Mouse (Mus musculus) adipocyte (in vitro differentiated cells): ENCODE measurements around the gene Oscar.
"Not testable (repeated sequence)": the region's sequence is repeated elsewhere in the genome, so short reads cannot be mapped to it uniquely, and the experiment has no call there.

Experiments used
- DNase-seq: peaks from one replicate; pipeline ENCODE4 v3.0.0-alpha.2; 2016; ENCODE audit warnings: low spot score

The Oscar gene

DNA sequence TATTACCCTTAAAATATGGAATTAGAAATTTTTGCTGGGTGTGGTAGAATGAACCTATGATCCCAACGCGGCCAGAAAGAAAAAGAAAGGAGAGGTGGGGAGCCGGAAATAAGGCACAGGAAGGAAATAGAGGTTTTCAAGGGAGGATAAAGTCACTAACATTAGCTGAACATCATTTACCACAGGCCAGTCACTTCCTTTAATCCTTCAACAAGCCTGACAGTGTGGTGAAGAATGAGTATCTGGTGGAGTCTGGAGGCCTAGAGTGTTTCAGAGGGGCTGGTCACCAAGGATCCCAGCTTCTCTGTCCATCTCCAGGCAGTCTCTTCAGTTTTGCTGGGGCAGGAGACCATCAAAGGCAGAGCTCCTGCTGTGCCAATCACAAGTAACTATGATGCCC is 5.5 kb downstream of the Oscar start:
- DNase-seq = no peak

DNA sequence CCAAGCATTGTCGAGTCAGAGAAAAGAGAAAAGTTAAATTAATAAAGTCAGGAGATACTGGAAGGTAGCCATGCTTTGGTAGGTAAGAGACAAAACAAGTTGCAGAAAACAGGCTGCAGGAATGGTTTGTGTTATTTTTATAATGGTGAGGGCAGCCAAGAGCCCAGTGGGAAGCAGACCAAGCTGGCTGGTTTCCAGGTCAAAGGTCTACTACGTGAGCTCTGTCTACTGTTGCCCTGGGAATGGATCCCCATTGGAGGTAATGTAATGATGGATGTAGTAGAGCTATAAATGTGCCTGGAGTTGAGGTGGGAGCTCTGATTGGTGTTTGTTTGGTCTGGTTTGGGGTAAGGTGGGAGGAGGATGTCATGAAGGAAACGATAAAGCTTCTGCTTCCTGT is 6.9 kb downstream of the Oscar start:
- peak; percentile 80 for DNase-seq

DNA sequence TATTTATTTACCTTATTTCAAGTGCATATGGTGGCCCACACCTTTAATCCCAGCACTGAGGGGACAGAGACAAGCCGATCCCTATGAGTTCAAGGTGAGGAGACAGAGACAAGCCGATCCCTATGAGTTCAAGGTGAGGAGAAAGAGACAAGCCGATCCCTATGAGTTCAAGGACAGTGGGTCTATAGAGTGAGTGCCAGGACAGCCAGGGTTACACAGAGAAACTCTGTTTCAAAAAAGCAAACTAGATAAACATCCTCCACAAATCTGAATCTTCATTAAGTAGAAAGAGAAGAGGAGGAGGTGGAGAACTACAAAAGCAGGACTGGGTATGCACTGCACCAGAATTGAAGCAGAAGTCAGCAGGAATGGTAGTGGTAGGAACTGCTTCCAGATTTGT is 7.3 kb downstream of the Oscar start:
- DNase-seq = no peak

DNA sequence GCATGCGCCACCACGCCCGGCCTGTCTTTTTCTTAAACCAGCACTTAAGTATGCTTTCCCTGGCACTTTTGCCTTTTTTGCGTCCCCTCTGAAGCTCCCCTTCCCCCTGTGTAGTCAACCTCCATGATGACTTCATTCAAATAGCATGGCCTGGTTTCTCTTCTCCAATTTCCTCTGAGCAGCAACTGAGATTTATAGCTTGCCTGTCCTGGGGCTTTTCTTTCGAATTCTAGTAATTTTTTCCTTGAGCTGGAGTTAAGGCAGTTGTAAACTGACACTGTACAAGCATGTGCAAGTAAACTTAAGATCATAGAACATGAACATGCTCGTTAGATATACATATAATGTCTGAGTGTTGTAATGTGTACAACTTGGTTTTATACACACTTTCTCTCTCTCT is 8.6 kb downstream of the Oscar start:
- no peak for DNase-seq

DNA sequence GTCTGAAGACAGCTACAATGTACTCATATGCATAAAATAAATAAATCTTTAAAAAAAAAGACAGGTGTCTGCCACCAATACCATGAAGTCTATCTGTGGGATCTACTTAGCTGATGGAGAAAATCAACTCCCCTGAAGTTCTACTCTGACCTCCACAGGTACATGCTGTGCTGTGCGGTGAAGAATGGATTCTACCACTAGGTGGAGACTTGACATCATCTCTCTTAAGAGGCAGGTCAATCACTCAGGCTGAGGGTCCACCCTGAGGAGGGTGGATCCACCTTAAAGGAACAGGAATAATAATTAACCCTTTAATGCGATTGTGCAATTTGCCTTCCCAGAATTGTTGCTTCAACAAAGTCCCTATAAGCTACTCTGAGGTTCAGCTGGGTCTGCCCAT is 9.2 kb downstream of the Oscar start:
- DNase-seq = peak; percentile 39

DNA sequence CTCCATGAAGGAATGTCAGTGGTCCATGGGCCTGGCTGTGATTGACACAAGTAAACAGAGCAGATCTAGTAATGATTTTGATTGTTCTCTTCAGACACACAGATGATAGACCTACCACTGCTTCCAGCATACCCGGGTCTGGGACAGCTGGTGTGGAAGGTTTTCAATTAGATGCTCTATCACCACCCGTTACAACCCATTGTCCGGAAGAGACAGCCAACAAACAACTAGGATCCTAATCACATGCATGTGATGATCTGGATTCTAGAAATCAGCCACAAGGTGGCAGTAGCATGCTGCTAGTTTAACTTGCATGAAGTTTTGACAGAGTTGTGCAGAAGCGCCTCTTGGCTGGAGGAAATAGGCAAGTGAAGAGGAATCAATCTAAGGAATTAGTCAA is 14.8 kb downstream of the Oscar start:
- peak; percentile 86 for DNase-seq

DNA sequence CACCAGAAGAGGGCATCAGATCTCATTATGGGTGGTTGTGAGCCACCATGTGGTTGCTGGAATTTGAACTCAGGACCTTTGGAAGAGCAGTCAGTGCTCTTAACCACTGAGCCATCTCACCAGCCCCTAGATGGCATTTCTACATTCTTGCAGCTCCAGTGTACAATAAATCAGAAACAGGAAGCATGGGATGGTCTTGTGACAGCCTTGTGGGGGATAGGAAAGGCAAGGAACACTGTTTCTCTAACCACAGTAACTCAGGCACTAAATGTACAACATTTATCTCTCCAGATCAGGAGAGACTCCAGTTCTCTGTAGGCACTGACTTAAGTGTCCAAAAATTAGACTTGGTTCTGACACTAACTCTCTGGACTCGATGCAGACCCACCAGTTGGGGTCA is 18.2 kb downstream of the Oscar start:
- DNase-seq = not testable (repeated sequence)

DNA sequence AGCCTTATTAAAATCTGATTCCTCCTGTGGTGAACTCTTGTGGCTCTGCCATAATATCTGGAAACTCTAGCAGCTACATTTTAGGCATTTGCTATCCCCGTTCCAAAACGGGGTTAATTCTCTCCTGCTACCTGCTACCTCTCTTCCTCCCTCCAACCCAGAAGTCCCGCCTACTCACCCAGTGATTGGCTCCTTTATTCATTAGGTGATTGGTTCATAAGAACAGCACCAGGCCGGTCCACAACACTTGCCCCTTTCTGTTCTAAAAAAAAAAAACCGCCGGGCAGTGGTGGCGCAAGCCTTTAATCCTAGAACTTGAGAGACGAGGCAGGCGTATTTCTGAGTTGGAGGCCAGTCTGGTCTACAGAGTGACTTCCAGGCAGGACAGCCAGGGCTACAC is 20.8 kb downstream of the Oscar start:
- DNase-seq = no peak

DNA sequence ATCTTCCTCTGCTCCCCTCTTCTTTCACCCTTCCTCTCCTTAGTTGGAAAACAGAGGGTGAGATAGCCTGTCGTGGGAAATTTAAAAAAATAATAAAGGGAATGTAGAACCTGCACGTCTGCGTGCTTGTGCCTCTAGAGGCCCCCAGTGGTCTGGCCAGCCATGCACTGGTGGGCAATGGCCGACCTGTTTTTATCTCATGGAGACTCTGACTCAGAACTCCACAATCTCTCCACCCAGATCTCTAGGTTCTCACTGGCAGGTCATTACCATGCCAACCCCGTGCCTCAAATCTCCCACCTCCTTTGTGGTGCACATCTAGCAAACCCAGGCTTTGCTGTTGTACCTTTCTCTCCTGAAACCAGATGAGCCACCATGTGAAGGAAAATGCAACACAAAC is 21.3 kb downstream of the Oscar start:
- DNase-seq = no peak

DNA sequence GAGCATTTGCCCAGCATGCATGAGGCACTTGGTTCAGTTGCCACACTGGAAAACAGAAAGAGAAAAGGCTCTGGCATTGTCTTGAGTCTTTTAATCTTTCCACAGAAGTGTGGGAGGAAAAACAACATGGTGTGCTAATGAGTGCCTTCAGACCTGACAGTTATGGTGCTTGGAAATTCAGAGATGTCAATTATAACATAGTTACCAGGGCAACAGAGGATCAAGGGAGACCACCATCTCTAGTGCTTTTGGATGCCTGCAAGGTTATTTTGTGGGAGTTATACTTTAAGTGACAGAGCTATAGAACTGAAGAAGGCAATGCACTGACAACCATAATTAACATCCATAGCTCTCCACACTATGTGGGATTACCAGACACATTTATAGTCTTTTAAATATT is 22.1 kb downstream of the Oscar start:
- DNase-seq = no peak

DNA sequence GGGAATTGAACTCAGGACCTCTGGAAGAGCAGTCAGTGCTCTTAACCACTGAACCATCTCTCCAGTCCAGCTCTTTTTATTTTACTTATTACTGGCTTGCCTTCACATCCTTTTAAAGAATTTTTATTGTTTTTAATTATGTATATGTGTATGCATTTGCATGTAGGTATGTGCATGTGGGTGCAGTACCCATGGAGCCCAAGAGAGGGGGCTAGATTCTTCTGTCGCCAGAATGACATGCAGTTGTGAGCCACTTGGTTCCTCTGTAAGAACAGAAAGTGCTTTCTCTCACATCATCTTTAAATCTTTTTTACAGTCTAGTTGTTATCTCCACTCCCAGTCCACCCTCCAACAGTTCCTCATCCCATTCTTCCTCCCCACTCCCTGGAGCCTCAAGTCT is 24.4 kb downstream of the Oscar start:
- no peak for DNase-seq

DNA sequence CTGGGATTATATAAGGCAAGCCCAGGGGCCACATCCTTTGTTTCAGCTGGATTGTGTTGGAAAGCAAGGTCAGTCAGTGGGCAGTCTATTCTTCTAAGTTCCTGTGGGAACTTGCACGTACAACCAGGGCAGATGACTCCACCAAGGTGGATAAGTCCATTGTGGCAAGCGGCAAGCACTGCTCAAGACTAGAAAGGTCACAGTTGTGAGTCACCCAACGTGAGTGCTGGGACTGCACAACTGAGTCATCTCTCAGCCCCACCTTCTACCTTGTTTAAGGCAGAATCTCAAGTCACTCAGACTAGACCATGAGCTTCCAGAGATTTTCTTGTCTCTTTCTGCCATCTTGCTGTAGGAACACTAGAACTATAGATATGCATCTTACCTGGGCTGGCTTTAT is 25.4 kb downstream of the Oscar start:
- no peak for DNase-seq

DNA sequence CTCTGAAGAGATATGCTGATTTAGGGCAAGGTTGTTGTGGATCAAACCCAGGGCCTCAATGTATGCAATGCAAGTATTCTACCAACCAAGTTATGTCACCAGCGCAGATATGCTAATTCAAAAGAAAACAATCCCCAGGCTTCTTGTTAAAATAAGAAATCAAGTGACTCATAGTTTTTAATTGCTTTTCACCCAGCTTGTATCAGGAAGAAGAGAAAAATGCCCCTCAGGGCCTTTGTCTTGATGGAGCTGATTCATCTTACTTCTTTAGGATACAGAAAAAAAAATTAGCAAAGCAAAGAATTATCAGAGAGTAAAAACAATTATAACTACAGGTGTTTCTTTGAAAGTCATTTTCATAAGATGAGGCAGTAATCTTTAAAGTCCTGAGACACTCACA is 28.7 kb downstream of the Oscar start:
- no peak for DNase-seq

DNA sequence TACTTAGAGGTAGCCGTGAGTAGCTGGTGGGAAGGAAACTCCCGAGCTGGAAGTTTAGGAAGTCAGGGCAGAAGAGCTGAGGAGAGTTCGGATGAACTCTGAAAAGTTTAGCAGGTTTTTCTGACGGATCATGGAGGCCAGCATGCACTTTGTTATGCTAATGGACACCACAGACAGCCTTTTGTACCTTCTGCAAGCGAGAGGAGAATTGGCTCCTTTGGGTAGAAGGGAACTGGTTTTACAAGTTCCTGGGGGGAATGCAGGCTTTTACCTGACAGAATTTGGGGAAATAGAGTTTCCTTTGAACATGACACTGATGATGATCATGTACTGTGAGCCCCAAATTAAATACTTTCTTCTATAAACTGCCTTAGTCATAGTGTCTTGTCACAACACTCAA is 29.7 kb downstream of the Oscar start:
- no peak for DNase-seq

DNA sequence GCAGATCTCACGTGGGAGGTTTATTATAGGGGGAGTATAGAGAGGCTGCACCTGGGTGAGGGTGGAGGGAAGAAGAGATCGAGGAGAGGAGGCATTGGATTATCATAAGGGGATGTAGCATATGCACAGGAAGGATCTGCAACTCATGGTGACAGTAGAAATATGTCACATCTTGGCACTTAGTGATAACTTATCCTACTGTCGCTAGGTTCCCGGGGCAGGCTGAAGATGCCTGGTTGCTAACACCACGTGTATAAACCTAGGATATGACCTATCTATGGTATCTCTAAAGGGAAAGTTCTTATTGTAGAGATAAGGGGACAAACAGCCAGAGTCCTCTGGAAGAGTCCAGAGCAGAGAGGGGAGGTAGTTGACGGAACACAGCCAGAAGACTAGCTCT is 30.2 kb downstream of the Oscar start:
- no peak for DNase-seq

DNA sequence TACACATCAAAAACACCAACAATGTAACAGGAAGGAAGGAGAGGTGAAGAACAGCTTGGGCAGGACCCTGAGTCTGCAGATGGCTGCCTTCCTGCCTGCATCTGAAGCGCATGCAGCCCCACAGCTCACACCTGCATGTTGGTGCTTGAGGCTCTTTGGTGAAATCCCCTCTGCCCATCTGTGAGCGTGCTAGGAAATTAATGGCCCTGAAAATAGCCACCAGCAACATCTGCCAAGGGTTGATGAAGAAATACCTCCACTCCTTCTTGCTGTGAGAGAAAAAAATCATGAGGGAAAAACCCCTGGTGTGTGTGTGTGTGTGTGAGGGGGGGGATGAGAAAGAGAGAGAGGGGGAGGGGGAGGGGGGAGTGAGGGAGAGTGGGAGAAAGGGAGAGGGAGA is 35.9 kb downstream of the Oscar start:
- DNase-seq = no peak

DNA sequence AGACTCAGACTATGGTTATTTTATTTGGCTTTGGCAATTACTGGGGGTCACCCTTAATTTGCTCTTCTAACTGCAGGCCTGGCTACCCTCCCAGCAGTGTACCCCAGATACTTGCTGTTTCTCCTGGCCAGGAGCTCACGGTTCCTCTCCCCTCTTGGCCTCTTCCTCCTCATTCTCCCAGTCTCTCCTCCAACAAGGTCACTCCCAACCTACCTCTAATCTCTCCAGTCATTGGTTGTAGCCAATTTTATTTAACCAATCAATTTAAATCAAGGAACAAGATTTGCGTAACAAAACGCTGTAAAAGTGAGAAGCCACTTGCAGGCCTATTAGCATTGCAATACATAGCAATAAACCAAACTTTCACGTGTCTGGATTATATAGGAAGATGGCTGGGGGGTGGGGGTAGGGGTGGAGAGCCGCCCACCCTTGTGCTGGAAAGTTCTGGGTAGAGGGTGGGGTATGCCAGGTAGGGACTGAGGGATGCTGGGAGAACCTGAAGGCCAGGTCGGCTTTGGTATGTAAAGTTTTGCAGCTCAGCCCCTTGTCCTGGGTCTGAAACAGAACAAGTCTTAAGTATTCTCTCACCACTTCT is 36.9 kb downstream of the Oscar start:
- DNase-seq = no peak

DNA sequence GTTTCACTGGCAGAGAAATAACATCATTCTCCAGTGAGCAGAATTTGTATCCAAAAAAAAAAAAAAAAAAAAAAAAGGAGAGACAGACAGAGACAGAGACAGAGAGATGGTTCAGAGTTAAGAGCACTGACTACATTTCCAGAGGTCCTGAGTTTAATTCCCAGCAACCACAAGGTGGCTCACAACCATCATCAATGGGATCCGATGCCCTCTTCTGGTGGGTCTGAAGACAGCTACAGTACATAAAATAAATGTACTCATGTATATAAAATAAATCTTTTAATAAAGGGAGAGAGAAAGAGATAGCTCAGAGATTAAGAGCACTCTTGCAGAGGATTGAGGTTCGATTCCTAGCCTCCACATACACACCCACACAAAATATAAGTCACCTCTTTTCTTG is 37.8 kb downstream of the Oscar start:
- DNase-seq = no peak

DNA sequence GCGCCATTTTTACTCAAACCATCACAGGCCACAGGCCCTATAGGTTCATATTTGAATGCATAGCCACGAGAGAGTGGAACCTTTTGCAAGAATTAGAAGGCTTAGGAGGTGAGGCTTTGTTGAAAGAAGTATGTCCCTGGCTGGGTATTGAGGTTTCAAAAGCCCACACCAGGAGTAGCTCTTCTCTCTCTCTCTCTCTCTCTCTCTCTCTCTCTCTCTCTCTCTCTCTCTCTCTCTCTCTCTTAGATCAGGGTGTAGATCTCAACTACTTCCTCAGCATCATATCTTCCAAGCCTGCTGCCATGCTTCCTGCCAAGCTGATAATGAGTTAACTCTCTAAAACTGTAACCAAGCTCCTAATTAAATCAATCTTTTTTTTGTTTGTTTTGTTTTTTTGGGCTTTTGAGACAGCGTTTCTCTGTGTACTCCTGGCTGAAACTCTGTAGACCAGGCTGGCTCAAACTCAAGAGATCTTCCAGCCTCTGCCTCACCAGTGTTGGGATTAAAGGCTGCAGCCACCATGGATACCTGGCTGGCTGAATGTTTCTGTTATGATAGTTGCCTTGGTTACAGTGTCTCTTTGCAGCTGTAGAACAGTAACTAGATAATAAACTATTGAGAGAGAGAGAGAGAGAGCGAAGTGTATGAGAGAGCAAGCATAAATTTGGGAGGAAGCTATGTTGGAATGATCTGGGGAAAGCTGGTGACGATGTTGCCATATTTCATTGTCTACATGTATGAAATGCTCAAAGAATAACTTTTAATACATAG is 39.4 kb downstream of the Oscar start:
- no peak for DNase-seq

DNA sequence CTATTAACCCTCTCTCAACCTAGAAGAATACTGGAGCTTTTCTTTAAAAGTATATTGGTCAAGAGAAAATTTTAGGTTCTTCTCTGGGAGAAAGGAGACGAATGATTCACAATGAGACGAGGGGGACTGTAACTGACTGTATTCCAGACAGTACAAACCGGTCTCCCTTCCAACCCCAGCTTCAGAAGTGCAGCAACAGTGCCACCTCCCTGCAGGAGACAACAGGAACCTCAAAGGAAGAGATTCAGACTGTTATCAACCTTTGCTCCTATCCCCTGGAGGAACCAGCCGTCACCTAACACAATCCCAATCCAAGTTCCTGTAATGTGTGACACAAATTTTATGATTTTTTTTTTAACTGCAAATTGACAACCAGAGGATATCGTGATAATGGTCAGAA is 41.7 kb downstream of the Oscar start:
- no peak for DNase-seq

DNA sequence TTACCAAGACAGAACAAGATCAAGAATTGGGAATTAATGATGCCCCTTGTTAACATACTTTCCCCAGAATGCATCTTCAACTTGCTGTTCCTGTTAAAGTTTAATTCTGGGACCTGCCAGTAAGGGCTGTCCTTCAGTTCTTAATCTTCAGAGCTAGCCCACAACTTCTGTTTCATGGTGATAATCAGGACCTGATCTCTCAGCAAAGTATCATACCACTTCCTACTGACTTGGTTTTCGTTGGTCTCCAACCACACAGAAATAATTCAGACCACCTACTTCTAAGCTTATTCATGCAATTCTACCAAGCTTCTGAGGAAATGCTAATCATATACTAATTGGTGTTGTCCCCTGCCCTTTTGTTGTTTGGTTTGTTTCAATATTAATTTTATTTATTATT is 44.1 kb downstream of the Oscar start:
- no peak for DNase-seq

DNA sequence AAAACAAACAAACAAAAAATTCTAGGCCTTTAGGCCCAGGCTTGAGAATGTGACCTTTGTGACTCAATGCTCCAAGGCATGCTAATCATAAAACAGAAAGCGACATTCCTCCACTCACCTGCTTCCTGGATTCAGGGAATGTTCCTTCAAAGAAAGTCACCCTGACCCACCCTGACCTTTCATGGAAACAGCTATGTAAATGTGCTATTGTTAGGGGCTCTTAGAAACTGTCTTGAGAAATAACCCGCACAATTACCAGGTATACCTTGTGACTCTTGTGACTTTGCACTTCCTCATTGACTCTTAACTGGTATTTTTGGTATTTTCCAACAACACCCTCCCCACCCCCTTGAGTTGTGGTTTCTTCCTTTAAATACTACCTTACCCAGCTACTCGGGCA is 45.4 kb downstream of the Oscar start:
- DNase-seq = not testable (repeated sequence)

DNA sequence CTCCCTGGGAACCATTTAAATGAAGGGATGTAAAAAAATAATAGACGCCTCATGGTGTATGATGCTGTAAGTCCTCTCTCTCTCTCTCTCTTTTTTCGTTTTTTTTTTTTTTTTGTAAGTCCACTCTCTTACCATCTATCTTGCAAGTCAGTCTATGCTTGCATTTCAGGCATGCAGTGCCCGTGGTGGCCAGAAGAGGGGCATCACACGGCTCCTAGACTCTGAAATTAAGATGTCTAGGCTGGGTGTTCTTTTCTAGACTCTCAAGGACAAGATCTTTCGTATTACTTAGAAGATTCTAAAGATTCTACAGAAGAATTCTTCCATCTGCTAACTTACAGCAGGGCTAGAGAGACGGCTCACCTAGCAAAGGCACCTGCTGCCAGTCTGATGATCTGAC is 46.2 kb downstream of the Oscar start:
- DNase-seq = no peak

DNA sequence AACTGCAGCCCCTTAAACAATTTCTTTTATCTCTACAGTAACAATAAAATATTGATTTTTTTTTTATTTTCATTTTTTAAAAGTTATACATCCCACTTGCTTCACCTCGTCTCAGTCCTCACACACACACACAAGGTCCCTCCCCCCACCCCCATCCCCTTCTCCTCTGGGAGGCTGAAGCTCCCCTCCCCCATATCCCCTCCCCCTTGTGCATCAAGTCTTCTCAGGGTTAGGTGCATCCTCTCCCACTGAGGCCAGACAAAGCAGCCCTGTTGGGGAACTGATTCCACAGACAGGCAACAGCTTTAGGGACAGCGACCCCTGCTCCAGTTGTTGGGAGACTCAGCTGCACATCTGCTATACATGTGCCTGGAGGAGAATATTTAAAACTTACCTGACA is 48.6 kb downstream of the Oscar start:
- no peak for DNase-seq
